Mouse (Mus musculus): ENCODE data around the gene 1700125H20Rik.
A peak's percentile ranks its signal among the peaks of the same experiment; 100 is the strongest.
"Not testable (repeated sequence)": the region's sequence is repeated elsewhere in the genome, so short reads cannot be mapped to it uniquely, and the experiment has no call there.

Gene 1700125H20Rik

DNA sequence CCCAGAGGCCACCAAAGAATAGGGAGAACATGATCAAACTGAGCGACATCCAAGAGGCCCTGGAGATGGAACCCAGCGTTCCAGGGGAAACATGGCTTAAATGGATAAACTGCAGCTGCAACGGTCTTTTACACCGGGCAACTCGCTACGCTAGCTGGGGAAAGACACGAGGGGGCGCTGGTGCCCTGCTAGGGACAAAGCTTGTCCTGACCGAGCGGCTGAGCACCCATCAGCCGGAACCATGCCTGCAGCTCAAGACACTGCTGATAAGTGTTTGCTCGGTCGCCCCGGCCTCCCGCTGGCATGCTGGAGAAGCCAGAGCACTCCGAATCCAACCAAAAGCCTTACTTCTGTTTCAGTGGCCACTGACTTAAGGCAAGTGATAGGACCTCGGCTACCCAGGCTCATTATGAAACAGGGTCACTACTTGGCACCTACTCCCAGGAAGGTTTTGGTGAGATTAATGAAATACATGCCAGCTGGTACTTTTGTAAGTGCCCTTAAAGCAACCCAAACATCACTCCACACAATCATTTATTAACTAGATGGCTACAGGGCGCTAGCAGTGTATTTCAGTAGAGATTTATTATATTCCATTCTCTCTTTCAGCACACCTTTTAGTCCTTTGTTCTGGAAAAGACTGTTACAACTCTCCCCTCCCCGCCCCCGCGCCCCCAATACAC, at the start of gene 1700125H20Rik:
1700125H20Rik (plus strand) TSS at position 347 of the 683 bp plus-strand sequence.
- peak; percentile 92 to 97 for DNase-seq (ENCODE audit: inconsistent age in 2 of 2, low spot score in 1 of 2)

DNA sequence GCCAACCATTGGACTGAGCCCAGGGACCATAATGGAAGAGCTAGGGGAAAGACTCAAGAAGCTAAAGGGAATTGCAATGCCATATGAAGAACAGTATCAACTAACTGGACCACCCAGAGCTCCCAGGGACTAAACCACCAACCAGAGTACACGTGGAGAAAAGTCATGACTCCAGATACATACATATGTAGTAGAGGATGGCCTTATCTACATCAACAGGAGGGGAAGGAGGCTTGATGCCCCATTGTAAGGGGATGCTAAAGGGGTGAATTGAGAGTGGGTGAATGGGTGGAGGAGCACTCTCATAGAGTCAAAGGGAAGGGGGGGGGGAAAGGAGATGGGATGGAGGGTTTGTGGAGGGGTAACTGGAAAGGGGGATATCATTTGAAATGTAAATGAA, 48.1 kb upstream of the 1700125H20Rik start:
- no peak for DNase-seq (ENCODE audit: inconsistent age in 2 of 2, low spot score in 1 of 2)

- DNase-seq (ENCODE audit: inconsistent age in 2 of 2, low spot score in 1 of 2): no peak
These were observed 46.8 kb upstream of the 1700125H20Rik start for GRCm38 (mm10) chr11:85123267-85123992.

DNA sequence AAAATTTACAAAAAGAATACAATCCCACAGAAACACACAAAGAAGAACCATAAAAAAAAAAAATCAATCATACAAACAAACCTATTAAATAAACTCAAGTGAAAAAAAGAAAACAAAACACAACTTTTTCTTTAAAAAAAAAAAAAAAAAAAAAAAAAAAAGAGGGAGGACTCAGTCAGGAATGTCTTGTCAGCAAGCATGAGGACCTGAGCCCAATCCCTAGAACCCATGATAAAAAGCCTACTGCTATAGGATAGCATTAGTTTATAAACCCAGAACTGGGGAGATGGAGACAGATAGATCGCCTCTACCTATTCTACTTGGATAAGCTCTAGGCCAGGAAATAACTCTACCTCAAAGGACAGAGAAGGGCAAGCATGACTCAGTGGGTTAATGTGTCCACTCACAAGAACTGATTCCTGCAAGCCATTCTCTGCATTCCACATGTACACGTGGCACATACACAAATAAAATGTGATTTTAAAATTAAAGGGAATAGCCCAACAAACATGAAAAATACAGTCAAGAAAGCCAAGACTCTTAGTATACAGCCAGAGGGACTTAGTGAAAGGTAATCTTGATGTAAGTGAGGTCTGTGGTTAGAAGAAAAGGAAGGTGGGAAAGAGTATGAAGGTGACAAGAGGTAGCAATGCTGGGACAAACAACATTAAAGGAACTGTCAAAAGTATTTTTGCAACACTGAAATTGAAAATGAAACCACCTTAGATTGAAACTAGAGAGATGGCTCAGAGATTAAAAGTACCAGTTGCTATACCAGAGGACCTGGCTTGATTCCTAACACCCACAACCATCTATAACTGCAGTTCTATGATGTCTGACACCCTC, 43.7 kb upstream of the 1700125H20Rik start:
- peak in 1 of 2 experiments; percentile 57 for DNase-seq (ENCODE audit: inconsistent age in 2 of 2, low spot score in 1 of 2)

DNA sequence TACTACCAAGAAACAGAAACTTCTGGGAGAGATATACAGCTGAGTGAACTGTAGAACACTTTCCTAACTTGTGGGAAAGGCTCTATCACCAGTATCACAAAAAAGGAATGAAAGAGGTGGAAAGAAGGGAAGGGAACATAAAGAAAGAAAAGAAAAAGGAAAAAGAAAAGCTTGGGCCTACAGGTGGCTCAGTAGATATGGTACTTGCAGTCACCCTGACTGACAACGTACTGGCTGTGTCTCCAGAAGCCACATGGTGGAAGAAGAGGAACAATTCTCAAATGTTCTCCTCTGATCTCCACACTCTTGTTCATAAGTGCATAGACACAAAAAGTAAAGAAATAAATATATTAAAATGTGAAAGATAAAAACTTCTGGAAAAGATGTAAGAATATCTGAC, 41.3 kb upstream of the 1700125H20Rik start:
- DNase-seq (ENCODE audit: inconsistent age in 2 of 2, low spot score in 1 of 2): no peak

DNA sequence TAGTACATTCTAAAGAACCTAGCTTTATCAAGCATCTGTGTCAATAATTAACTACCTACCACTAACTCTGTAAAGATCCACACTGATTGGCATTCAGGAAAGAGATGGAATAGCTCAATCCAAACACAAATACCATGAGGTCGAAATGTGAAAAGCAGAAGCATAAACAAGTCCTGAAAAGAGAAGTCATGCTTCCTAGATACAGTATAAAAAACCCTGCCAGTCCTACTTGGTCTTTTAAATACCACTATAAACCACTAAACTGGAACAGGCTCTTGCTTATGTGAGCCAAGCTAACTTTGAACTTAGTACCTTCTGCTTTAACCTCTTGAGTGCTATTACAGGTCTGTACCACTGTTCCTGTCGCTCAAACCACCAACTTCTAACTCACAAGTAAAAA, 38.7 kb upstream of the 1700125H20Rik start:
- no peak for DNase-seq (ENCODE audit: inconsistent age in 2 of 2, low spot score in 1 of 2)

DNA sequence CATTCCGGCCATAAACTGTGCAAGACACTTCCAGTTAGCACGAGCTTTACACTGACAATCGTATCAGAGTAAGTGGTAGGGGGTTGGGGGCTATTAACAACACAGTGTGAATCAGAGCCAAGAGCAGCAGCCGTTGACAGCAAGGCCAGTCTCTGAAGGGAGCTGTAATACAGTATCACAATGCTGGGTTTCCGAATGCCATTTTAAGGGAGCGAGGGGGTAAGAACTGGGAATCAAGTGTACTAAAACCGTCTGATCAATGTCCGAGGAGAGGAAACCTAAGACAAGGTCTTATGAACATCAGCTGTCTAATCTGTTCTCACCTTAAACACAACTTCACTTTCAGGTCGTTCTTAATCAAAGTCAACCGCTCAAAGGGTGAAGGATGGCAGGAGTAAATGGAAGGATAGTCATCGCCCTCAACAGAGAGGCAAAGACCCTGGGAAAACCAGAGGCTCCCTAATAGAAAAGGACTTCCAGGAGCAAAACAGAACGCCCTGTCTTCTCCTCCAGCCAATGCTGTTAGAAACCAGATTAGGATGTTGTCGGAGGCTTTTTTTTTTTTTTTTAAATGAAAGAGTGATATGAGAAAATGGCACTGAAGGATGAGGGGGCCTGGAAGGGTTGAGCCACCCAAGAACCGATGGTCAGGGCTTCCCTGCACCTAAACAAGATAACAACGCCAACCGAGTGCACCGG, 31.3 kb upstream of the 1700125H20Rik start:
- DNase-seq (ENCODE audit: inconsistent age in 2 of 2, low spot score in 1 of 2): peak; percentile 22 to 79

DNA sequence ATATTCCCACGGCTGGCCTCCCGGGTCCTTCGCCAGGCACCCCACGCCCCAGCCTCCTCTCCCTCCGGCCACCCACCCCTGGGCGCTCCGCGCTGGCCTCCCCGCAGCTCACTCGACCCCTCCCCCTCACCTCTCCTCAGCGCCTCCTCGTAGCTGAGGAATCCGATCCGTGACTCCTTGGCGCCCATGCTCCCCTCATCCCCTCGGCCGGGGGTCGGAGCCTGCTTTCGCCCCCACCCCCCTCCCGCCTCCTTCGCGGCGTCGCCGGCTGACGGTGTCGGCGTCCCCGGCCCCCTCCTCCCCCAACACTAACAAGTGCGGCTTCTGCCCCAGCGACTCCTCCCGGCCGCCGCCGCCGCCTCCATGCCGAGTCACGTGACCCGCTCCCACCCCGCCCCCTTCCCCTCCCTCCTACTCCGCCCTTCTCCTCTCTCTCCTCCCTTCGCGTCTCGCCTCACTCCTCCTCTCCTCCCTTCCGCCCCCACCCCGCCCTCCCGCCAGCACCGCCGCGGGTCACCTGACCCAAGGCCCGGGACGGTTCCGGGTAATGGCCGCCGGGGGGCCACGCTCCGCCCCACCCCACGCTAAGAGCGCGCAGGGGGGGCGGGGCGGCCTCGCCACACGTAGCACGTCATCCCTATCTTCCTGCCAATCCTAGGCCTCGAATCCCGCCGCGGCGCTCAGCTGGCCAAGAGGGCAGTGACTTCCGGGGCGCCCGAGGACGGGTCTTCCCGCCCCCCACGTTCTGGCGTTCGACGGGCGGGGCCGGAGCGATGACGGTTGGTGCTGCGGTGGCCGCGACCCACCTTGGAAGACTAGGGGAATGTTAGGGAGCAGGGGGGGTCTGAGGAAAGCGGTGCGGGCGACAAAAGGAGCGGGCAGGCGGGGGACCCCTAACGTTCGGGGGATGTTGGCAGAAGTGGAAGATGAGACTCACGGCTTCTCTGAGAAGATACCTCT, 30.3 kb upstream of the 1700125H20Rik start, which contains the start of gene Usp32:
Usp32 (minus strand) TSS at position 581 of the 960 bp plus-strand sequence.
- DNase-seq (ENCODE audit: inconsistent age in 2 of 2, low spot score in 1 of 2): peak; percentile 98

DNA sequence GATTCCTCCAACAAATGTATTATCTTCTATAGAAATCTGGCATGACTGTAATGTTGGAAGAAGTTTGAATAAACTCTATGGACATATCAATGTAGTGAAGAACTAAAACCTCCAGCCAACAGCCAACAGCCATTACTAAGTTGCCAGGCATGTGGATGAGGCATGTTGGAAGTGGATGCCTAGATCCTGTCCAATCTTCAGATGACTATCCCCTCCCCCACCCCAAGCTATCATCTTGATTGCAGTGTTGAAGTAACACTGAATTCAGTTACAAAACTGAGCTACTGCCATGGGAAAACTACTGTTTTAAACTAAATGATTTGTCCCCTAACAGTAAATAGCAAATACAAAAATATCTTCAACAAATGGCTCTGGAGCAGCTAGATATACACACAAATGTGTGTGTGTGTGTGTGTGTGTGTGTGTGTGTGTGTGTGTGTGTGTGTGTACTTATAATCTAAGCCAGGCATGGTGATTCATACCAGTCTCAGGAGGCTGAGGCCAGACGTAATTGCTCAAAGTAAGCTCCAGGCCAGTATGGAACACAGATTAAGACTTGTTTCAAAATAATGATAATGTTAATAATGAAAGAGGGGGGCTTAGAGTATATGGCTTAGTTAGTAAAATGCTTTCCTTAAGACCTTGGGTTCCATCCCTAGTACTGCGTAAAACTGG, 17.8 kb upstream of the 1700125H20Rik start:
- no peak for DNase-seq (ENCODE audit: inconsistent age in 2 of 2, low spot score in 1 of 2)

GRCm38 (mm10) chr11:85157301-85157700, 12.9 kb upstream of the 1700125H20Rik start:
- peak; percentile 56 to 81 for DNase-seq (ENCODE audit: inconsistent age in 2 of 2, low spot score in 1 of 2)

DNA sequence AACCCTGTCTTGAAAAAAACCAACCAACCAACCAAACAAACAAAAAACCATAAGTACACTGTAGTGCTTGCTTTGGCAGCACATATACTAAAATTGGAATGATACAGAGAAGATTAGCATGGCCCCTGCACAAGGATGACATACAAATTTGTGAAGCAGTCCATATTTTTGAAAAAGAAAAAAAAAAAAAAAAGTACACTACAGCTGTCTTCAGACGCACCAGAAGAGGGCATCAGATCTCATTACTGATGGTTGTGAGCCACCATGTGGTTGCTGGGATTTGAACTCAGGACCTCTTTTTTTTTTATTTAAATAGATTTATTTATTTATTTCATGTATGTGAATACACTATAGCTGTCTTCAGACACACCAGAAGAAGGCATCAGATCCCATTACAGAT, 7.2 kb upstream of the 1700125H20Rik start:
- DNase-seq (ENCODE audit: inconsistent age in 2 of 2, low spot score in 1 of 2): not testable (repeated sequence)

- no peak for DNase-seq (ENCODE audit: inconsistent age in 2 of 2, low spot score in 1 of 2)
These were observed 5.8 kb upstream of the 1700125H20Rik start for GRCm38 (mm10) chr11:85164371-85164770.

DNA sequence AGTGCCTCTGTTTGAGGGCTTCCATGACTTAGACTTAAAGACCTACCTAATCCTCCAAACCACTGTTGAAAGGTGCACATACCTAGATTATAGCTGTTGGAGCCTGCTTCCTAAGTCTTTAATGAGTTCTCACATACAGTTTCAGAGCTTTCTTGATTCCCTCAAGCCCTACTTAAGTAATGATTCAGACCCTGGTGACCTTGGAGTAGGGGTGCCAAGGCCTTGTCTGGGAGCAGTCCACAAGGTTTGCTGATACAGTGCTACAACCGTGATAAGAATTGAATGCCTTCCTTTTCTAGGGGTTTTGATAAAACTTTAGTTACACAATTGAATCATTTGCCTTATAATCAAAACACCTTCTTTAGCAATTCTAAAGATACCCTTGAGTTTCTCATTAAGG, 2.7 kb upstream of the 1700125H20Rik start:
- peak; percentile 51 to 81 for DNase-seq (ENCODE audit: inconsistent age in 2 of 2, low spot score in 1 of 2)

GRCm38 (mm10) chr11:85170833-85171232, 629 bp downstream of the 1700125H20Rik start:
- DNase-seq (ENCODE audit: inconsistent age in 2 of 2, low spot score in 1 of 2): no peak

- peak in 1 of 2 experiments; percentile 66 for DNase-seq (ENCODE audit: inconsistent age in 2 of 2, low spot score in 1 of 2)
These were observed 5.7 kb downstream of the 1700125H20Rik start for GRCm38 (mm10) chr11:85175941-85176340.

GRCm38 (mm10) chr11:85177761-85178160, 7.6 kb downstream of the 1700125H20Rik start:
- DNase-seq (ENCODE audit: inconsistent age in 2 of 2, low spot score in 1 of 2): peak in 1 of 2 experiments; percentile 38

DNA sequence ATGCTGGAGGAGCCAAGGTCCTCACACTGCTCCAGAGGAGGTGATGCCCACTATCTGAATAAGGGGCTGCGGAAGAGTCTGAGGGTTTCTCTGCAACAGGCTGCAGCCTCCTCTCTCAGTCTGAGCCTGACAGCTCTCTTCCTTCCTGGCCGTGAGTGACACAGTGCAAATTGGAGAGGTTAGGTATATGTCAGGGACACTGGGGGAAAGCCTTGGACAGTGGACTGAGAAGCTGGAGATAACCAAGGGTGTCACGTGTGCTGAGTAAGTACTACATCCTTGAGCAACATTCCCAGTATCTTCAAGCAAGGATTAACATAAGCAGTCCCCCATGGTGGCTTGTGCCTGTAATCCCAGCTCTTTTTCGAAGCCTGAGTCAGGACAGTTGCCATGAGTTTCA, 8.2 kb downstream of the 1700125H20Rik start:
- peak in 1 of 2 experiments; percentile 75 for DNase-seq (ENCODE audit: inconsistent age in 2 of 2, low spot score in 1 of 2)

DNA sequence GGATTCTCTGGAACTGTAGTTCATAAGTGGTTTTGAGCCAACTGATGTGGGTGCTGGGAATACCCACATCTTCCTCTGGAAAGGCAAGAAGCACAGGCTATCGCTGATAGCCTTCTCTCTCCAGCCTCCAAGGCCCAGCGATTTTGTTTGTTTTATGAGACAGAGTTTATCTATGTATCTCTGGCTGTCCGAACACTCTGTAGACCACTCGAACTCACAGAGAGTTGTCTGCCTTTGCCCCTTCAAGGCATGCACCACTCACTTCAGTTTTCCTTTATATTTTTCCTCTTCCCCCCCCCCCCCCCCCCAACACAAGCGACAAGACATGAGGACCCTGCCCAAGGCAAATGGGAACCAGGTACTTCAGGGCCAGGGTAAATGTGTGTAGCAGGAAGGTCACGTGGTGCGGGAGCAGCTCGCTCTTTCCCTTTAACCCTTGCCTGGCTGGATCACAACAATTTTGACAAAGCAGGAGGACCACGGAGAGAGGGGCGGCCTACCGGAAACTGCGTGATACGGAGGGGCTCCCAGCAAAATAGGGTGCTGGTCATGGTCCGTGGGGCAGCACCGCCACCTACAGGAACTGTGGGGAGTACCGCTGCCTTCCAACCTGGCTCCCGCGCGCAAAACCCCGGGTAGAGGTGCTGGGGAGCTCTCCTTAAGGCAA, 12.5 kb downstream of the 1700125H20Rik start:
- peak; percentile 78 to 91 for DNase-seq (ENCODE audit: inconsistent age in 2 of 2, low spot score in 1 of 2)
